Mouse (Mus musculus): ENCODE measurements around the gene 4930519P11Rik.

4930519P11Rik gene

GRCm38 (mm10) chr2:154581421-154581820 lies 31.8 kb downstream of the 4930519P11Rik start:
- DNase-seq (ENCODE audit: low read depth, low spot score) = no peak
- H3K27me3 ChIP-seq (ENCODE audit: control insufficient read depth, insufficient read depth, low read length, poor library complexity, severe bottlenecking) = no peaks in the 10 kb centered on the region

GRCm38 (mm10) chr2:154580586-154580985 lies 32.7 kb downstream of the 4930519P11Rik start:
- no peak for DNase-seq (ENCODE audit: low read depth, low spot score)
- Histone ChIP-seq H3K27me3 (ENCODE audit: control insufficient read depth, insufficient read depth, low read length, poor library complexity, severe bottlenecking) (no peaks in the 10 kb centered on the region), H3K36me3 (ENCODE audit: control insufficient read depth, insufficient read depth, low read length, poor library complexity, severe bottlenecking) (no peaks in the 10 kb centered on the region)

More at GRCm38 (mm10) chr2:154581421-154581820, 31.8 kb downstream of the 4930519P11Rik start:
- H3K36me3 ChIP-seq (ENCODE audit: control insufficient read depth, insufficient read depth, low read length, poor library complexity, severe bottlenecking) = 0 out of 2 replicates have a peak, but pooled peaks cover under 1% of the 10 kb centered on the region

- Histone ChIP-seq H3K27me3 (ENCODE audit: control insufficient read depth, insufficient read depth, low read length, poor library complexity, severe bottlenecking) (no peaks in the 10 kb centered on the region), H3K36me3 (ENCODE audit: control insufficient read depth, insufficient read depth, low read length, poor library complexity, severe bottlenecking) (no peaks in the 10 kb centered on the region)
- no peak for DNase-seq (ENCODE audit: low read depth, low spot score)
These were observed 35.5 kb downstream of the 4930519P11Rik start for GRCm38 (mm10) chr2:154577744-154578067.

GRCm38 (mm10) chr2:154576876-154577743 lies 36.1 kb downstream of the 4930519P11Rik start:
- Histone ChIP-seq H3K36me3 (ENCODE audit: control insufficient read depth, insufficient read depth, low read length, poor library complexity, severe bottlenecking) (no peaks in the 10 kb centered on the region), H3K27me3 (ENCODE audit: control insufficient read depth, insufficient read depth, low read length, poor library complexity, severe bottlenecking) (no peaks in the 10 kb centered on the region)
- no peak for DNase-seq (ENCODE audit: low read depth, low spot score)

- no peaks in the 10 kb centered on the region for H3K27me3 ChIP-seq (ENCODE audit: control insufficient read depth, insufficient read depth, low read length, poor library complexity, severe bottlenecking)
- DNase-seq (ENCODE audit: low read depth, low spot score) = peak; percentile 75
- no peaks in the 10 kb centered on the region for H3K36me3 ChIP-seq (ENCODE audit: control insufficient read depth, insufficient read depth, low read length, poor library complexity, severe bottlenecking)
These were observed 39.0 kb downstream of the 4930519P11Rik start for GRCm38 (mm10) chr2:154574271-154574670.

GRCm38 (mm10) chr2:154572996-154573395 lies 40.2 kb downstream of the 4930519P11Rik start:
- DNase-seq (ENCODE audit: low read depth, low spot score) = no peak
- no peaks in the 10 kb centered on the region for H3K36me3 ChIP-seq (ENCODE audit: control insufficient read depth, insufficient read depth, low read length, poor library complexity, severe bottlenecking)
- H3K27me3 ChIP-seq (ENCODE audit: control insufficient read depth, insufficient read depth, low read length, poor library complexity, severe bottlenecking) = no peaks in the 10 kb centered on the region

- H3K36me3 ChIP-seq (ENCODE audit: control insufficient read depth, insufficient read depth, low read length, poor library complexity, severe bottlenecking) = no peaks in the 10 kb centered on the region
- no peak for DNase-seq (ENCODE audit: low read depth, low spot score)
- no peaks in the 10 kb centered on the region for H3K27me3 ChIP-seq (ENCODE audit: control insufficient read depth, insufficient read depth, low read length, poor library complexity, severe bottlenecking)
These were observed 41.3 kb downstream of the 4930519P11Rik start for GRCm38 (mm10) chr2:154571976-154572375.

GRCm38 (mm10) chr2:154571266-154571665 lies 42.0 kb downstream of the 4930519P11Rik start:
- DNase-seq (ENCODE audit: low read depth, low spot score) = no peak

GRCm38 (mm10) chr2:154570666-154571065 lies 42.6 kb downstream of the 4930519P11Rik start:
- H3K36me3 ChIP-seq (ENCODE audit: control insufficient read depth, insufficient read depth, low read length, poor library complexity, severe bottlenecking) = no peaks in the 10 kb centered on the region
- H3K27me3 ChIP-seq (ENCODE audit: control insufficient read depth, insufficient read depth, low read length, poor library complexity, severe bottlenecking) = no peaks in the 10 kb centered on the region
- no peak for DNase-seq (ENCODE audit: low read depth, low spot score)

More at GRCm38 (mm10) chr2:154571266-154571665, 42.0 kb downstream of the 4930519P11Rik start:
- Histone ChIP-seq H3K36me3 (ENCODE audit: control insufficient read depth, insufficient read depth, low read length, poor library complexity, severe bottlenecking) (no peaks in the 10 kb centered on the region), H3K27me3 (ENCODE audit: control insufficient read depth, insufficient read depth, low read length, poor library complexity, severe bottlenecking) (no peaks in the 10 kb centered on the region)

- H3K36me3 ChIP-seq (ENCODE audit: control insufficient read depth, insufficient read depth, low read length, poor library complexity, severe bottlenecking) = no peaks in the 10 kb centered on the region
These were observed 43.4 kb downstream of the 4930519P11Rik start, which contains the start of gene E2f1 for GRCm38 (mm10) chr2:154569836-154570286. TSS of gene E2f1 (minus strand) at chr2:154569892.

GRCm38 (mm10) chr2:154569071-154569748 lies 44.0 kb downstream of the 4930519P11Rik start:
- Histone ChIP-seq H3K36me3 (ENCODE audit: control insufficient read depth, insufficient read depth, low read length, poor library complexity, severe bottlenecking) (no peaks in the 10 kb centered on the region), H3K27me3 (ENCODE audit: control insufficient read depth, insufficient read depth, low read length, poor library complexity, severe bottlenecking) (no peaks in the 10 kb centered on the region)
- peak; percentile 64 for DNase-seq (ENCODE audit: low read depth, low spot score)

More at GRCm38 (mm10) chr2:154569836-154570286, 43.4 kb downstream of the 4930519P11Rik start, which contains the start of gene E2f1:
- H3K27me3 ChIP-seq (ENCODE audit: control insufficient read depth, insufficient read depth, low read length, poor library complexity, severe bottlenecking) = no peaks in the 10 kb centered on the region
- peak; percentile 96 for DNase-seq (ENCODE audit: low read depth, low spot score)

- H3K27me3 ChIP-seq (ENCODE audit: control insufficient read depth, insufficient read depth, low read length, poor library complexity, severe bottlenecking) = no peaks in the 10 kb centered on the region
- DNase-seq (ENCODE audit: low read depth, low spot score) = no peak
- H3K36me3 ChIP-seq (ENCODE audit: control insufficient read depth, insufficient read depth, low read length, poor library complexity, severe bottlenecking) = no peaks in the 10 kb centered on the region
These were observed 44.7 kb downstream of the 4930519P11Rik start for GRCm38 (mm10) chr2:154568329-154569070.

GRCm38 (mm10) chr2:154567766-154568165 lies 45.5 kb downstream of the 4930519P11Rik start:
- Histone ChIP-seq H3K36me3 (ENCODE audit: control insufficient read depth, insufficient read depth, low read length, poor library complexity, severe bottlenecking) (no peaks in the 10 kb centered on the region), H3K27me3 (ENCODE audit: control insufficient read depth, insufficient read depth, low read length, poor library complexity, severe bottlenecking) (no peaks in the 10 kb centered on the region)
- no peak for DNase-seq (ENCODE audit: low read depth, low spot score)

GRCm38 (mm10) chr2:154566641-154567040 lies 46.6 kb downstream of the 4930519P11Rik start:
- no peak for DNase-seq (ENCODE audit: low read depth, low spot score)
- Histone ChIP-seq H3K36me3 (ENCODE audit: control insufficient read depth, insufficient read depth, low read length, poor library complexity, severe bottlenecking) (no peaks in the 10 kb centered on the region), H3K27me3 (ENCODE audit: control insufficient read depth, insufficient read depth, low read length, poor library complexity, severe bottlenecking) (no peaks in the 10 kb centered on the region)
